Mouse (Mus musculus) adipocyte (in vitro differentiated cells): ENCODE data around the gene Depdc1b.

ENCODE experiments used
- DNase-seq: peaks from one replicate; pipeline ENCODE4 v3.0.0-alpha.2; 2016; ENCODE audit warnings: low spot score

The Depdc1b gene

DNA sequence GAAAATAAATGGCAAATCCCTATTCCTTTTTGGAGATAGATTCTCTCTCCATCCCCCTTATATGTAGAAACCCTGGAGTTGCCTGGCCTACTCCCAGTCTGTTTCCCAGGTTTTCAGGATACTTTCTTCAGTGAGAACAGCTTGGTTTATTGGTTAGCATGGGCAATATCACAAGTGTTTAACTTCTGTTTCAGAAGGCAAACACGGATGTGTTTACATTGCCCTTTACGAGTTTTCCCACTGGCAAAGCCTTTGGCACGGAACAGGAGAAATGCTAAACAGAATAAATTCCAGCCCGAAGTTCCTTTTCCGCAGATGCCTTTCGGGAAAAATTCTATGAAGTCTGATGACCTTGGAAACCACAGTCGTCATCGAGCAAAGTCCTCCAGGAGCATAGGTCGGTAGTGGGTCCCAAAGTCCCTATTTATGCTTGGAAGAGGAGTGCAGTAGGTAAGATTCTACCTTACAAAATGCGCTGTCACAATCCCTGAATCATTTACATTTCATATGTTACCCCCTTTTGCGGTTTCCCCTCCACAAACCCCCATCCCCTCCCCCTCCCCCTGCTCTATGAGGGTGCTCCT is 132.3 kb downstream of the Depdc1b start:
- DNase-seq: no peak

DNA sequence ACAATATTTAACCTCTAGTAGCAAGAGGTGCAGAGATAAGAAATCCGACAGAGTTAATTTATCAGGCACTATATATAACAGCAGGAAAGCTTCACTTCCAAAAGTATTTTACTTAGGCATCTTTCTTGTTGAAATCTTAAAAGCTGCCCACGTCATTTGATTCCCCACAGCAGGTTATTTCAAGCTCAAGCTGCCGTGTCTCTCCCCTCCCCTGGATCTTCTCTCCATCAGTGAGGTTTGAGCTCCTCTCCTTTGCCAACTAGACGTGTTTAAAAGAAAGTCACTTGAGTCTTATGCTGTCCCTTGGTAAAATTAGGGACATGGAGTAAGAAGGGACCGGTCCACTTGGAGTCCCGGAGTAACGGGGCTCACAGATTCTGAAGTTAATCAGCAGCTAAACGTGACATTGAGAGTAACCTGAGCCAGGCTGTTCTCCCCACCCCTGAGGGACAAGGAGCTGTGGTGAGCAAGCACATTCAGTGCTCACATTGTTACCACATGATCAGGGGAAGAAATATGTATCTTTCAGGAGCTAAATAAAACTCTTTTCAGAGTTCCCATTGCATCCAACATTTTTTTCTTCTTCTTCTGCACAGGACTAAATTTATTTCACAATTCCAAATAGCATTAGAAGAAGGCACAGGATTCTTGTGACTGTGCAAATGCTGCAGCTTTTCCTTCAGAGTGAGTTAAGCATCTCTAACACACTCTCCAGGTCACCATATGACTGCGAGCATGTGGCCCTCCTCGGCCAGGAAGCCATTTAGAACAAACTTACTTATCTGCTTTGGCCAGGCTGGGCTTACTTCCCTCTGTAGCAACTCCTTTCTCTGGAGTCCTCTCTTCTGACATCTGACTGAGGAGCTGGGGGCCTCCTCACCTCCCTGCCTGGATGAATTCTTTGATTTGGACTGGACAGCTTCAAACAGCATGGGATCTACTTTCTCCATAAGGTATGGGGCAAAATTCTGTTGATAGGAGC is 133.3 kb downstream of the Depdc1b start, which contains the start of gene Pde4d:
Gene Pde4d (plus strand): TSS at position 833 of the 982 bp plus-strand sequence.
- DNase-seq: no peak

DNA sequence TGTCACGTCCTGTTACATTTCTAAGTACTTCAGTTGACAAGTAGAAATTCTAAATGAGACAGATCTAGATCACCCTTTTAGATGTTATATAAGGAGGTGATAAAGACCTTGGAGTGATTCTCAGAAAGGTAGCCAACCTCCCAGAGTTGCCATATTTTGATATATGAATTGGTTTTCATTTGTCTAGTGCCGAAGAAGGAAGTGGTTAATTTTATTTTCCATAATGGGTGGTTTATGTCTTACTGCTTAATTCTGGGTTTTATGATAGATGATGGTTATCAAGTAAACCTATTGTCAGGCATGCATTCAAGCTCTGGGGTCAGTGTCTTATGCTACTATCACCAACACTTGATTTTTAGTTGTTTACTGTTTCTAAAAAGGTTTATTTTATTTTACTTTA is 135.0 kb downstream of the Depdc1b start:
- DNase-seq: no peak

DNA sequence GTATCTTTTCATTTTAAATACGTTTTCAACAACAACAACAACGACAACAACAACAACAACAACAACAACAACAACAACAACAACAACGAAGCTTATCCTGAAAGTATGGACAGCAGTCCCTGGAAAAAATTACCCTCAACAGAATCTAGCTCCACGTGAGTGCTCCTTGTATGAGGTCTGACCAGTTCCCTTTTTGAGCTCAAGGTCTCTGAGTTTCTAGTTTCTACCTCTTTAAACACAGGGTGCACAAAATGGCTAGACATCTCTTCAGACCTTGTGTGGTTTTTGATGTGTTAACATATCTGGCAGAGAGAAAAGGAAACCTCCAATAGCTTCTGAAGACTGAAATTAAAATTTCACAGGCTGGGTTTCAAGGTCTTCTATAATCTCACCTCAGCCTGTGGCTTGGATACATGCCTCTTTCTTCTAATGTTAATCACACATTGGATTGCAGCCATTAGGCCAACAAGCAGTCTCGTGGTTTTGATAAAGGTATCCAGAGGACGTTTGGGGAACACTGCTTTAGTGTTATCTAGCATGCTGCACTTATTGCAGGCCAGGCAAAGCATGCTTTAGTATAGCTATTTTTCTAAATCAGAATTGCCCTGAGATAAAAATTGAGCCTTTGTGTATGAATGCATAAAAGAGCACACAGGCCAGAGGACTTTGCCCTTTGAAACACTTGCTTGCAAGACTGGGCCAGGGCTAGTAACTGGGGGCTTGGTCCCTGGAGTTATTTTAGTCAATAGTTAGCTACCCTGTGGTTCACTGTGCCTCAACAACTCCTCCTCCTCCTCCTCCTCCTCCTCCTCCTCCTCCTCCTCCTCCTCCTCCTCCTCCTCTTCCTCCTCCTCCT is 137.2 kb downstream of the Depdc1b start:
- DNase-seq: no peak
